Mouse (Mus musculus) bone marrow macrophage, adult 2 months (primary cell): ENCODE data around the gene Gm20441.

Experiments used
- CTCF ChIP-seq: IDR thresholded peaks from 2 replicates; pipeline ENCODE4 v1.5.1; 2012; ENCODE audit warnings: low read depth, mild to moderate bottlenecking, low read length, moderate library complexity
- POLR2A ChIP-seq: IDR thresholded peaks from 2 replicates; pipeline ENCODE4 v1.6.1; 2012; ENCODE audit warnings: mild to moderate bottlenecking, low read depth, low read length, borderline replicate concordance

DNA sequence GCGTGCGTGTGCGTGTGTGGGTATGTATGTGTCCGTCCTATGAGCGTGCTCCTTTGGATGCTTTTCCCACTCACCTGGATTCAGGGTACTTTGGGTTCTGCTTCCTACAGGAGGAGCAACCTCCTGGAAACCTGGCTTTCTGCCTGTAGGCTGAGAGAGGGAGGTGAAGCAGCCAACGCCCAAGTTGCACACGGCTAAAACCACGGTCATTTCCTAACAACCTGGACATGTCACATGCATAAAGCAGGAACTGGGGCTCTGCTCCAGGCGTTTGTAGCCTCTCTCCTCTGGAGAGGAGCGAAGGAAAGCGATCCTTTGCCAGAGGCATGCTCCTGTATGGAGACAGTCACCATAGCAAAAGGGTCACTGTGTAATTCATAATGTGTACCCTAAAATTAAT, 24.0 kb downstream of the Gm20441 start:
- TF ChIP-seq CTCF, result no peak
- no peak for TF ChIP-seq POLR2A
